Comparison of ENCODE assay signal across 10 mouse cellular contexts in the genomic region with DNA sequence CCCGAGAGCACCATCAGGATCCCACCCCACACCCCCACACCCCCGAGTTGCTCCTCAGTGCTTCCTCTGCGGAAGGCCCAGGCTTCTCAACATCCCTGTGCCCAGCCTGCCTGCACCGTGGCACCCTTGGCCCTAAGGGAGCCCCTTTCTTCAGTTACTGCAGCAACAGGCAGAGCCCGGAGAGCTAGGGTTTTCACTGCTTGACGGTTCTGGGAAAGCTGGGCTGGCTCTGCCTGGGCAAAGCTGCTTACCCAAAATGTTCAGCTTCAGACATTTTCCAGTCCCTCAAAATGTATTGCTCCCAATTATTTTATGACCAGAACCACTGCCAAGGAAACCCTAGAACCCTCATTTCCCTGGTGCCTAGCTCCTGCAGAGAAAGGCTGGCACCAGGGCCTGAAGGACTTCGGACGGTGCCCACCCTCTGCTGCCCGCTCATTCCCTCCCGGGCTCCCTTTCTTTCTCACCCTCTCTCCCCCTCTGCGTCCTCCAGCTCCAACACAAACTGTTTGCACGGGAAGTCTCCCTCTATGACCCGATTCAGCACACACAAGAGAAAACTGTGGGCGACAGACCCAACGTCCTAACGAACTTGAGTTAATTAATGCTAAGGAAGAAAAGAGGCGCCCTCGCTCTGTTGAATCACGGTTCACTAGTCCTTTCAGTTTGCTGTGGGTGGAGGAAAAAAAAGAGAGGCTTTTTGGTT. TPM values are rescaled to one million over a fixed set of nuclear protein-coding genes. Genes with fewer than 3 reads are reported as not detected.
DNase-seq lines count a peak whose midpoint lies in the region; ATAC-seq and TF ChIP-seq lines count a peak whose summit lies in the region.
"Had no signal": no experiment of that assay in that cellular context is flagged by ENCODE, and none has a peak within 500 bp of the region (broad histone marks: within the 10 kb centered on the region; RNA-seq: fewer than 3 reads in every experiment).

No protein-coding gene starts in this region.

- intact Hi-C loops in gastrocnemius, postnatal 14 days (cut with DNase I; ENCODE audit: low total_unique reads), result no loop called here

- H3K4me3 ChIP-seq in hindbrain, embryonic 10.5 days, result no peak overlapping the region
- no peak overlapping the region for H3K4me3 ChIP-seq in hindbrain, embryonic 12.5 days
- peak overlapping the region; percentile 19 for H3K4me3 ChIP-seq in forebrain, embryonic 14.5 days (ENCODE audit: low read depth, low read length)
- H3K4me3 ChIP-seq in midbrain, embryonic 16.5 days (ENCODE audit: low read depth, low read length), result no peak overlapping the region

- no peak overlapping the region for H3K27ac ChIP-seq in hindbrain, embryonic 10.5 days
- no peak overlapping the region for H3K27ac ChIP-seq in hindbrain, embryonic 12.5 days
- H3K27ac ChIP-seq in forebrain, embryonic 14.5 days (ENCODE audit: low read depth, low read length), result peak overlapping the region; percentile 93
- peak overlapping the region; percentile 77 for H3K27ac ChIP-seq in midbrain, embryonic 16.5 days (ENCODE audit: low read length)
- H3K27ac ChIP-seq: macrophage had no signal

- under 1% methylated on average over 19 of the region's 19 CpGs for WGBS in hindbrain, embryonic 10.5 days
- 3% methylated on average over 19 of the region's 19 CpGs for WGBS in hindbrain, embryonic 12.5 days
- WGBS in forebrain, embryonic 14.5 days, result 1% methylated on average over 19 of the region's 19 CpGs
- 10% methylated on average over 19 of the region's 19 CpGs for whole genome bisulfite sequencing in midbrain, embryonic 16.5 days

- H3K9ac ChIP-seq in hindbrain, embryonic 12.5 days, result no peak overlapping the region; the same call in 1 of the 2 replicates
- peak overlapping the region; percentile 66 for H3K9ac ChIP-seq in forebrain, embryonic 14.5 days (ENCODE audit: low read length)
- H3K9ac ChIP-seq in midbrain, embryonic 16.5 days (ENCODE audit: low read depth, low read length), result peak overlapping the region; percentile 36; the same call in 1 of the 2 replicates

- TF ChIP-seq POLR2A in brain, embryonic 14.5 days (IDR thresholded peaks at IDR 0.05; ENCODE audit: borderline replicate concordance, extremely low read depth, insufficient read depth, insufficient read length, poor library complexity, severe bottlenecking), result no peak

- no peak for ATAC-seq in hindbrain, embryonic 12.5 days (ENCODE audit: low FRiP score)
- peak; percentile 58 for ATAC-seq in forebrain, embryonic 14.5 days
- ATAC-seq in midbrain, embryonic 16.5 days, result peak; percentile 56; the same call in 1 of the 2 replicates

- H3K27me3 ChIP-seq in hindbrain, embryonic 10.5 days (ENCODE audit: insufficient read depth, poor library complexity, severe bottlenecking), result peaks cover 100% of the 10 kb centered on the region
- peaks cover 100% of the 10 kb centered on the region for H3K27me3 ChIP-seq in hindbrain, embryonic 12.5 days
- H3K27me3 ChIP-seq in forebrain, embryonic 14.5 days (replicated peaks; ENCODE audit: control insufficient read depth, insufficient read depth, low read length), result peaks cover 54% of the 10 kb centered on the region
- H3K27me3 ChIP-seq in midbrain, embryonic 16.5 days (ENCODE audit: control insufficient read depth, insufficient read depth, low read depth, low read length), result peaks cover 69% of the 10 kb centered on the region

- TF ChIP-seq CTCF in brain, embryonic 14.5 days (IDR thresholded peaks at IDR 0.05; ENCODE audit: borderline replicate concordance, extremely low read depth, insufficient read depth, insufficient read length), result no peak

- peaks cover 5% of the 10 kb centered on the region; the same call in 1 of the 2 replicates for H3K4me1 ChIP-seq in hindbrain, embryonic 10.5 days (replicated peaks)
- H3K4me1 ChIP-seq in hindbrain, embryonic 12.5 days, result peaks cover 36% of the 10 kb centered on the region
- peaks cover 67% of the 10 kb centered on the region for H3K4me1 ChIP-seq in forebrain, embryonic 14.5 days (ENCODE audit: control insufficient read depth, insufficient read depth, low read length)
- peaks cover 14% of the 10 kb centered on the region for H3K4me1 ChIP-seq in midbrain, embryonic 16.5 days (ENCODE audit: control insufficient read depth, insufficient read depth, low read length)

- no peaks in the 10 kb centered on the region for H3K36me3 ChIP-seq in hindbrain, embryonic 10.5 days
- no peaks in the 10 kb centered on the region for H3K36me3 ChIP-seq in hindbrain, embryonic 12.5 days
- H3K36me3 ChIP-seq in forebrain, embryonic 14.5 days (ENCODE audit: control insufficient read depth, insufficient read depth, low read length), result no peaks in the 10 kb centered on the region
- no peaks in the 10 kb centered on the region for H3K36me3 ChIP-seq in midbrain, embryonic 16.5 days (ENCODE audit: control insufficient read depth, insufficient read depth, low read length)

- H3K4me2 ChIP-seq in hindbrain, embryonic 12.5 days (replicated peaks), result no peak overlapping the region
- H3K4me2 ChIP-seq in forebrain, embryonic 14.5 days (ENCODE audit: low read length), result peak overlapping the region; percentile 55
- H3K4me2 ChIP-seq in midbrain, embryonic 16.5 days (ENCODE audit: low read length), result peak overlapping the region; percentile 19; the same call in 1 of the 2 replicates

- no peaks in the 10 kb centered on the region for H3K9me3 ChIP-seq in hindbrain, embryonic 10.5 days
- no peaks in the 10 kb centered on the region for H3K9me3 ChIP-seq in hindbrain, embryonic 12.5 days (replicated peaks)
- H3K9me3 ChIP-seq in forebrain, embryonic 14.5 days (replicated peaks; ENCODE audit: control insufficient read depth, low read length), result no peaks in the 10 kb centered on the region
- H3K9me3 ChIP-seq in midbrain, embryonic 16.5 days (replicated peaks; ENCODE audit: control insufficient read depth, low read length, poor library complexity, severe bottlenecking), result no peaks in the 10 kb centered on the region

- peak; percentile 40 for DNase-seq in hindbrain, embryonic 10.5 days (ENCODE audit: low spot score)
- DNase-seq in brain, embryonic 14.5 days (ENCODE audit: low read depth), result peak; percentile 94
- DNase-seq in forebrain, embryonic 14.5 days (ENCODE audit: low spot score), result peak; percentile 90
- no peak for DNase-seq in gastrocnemius, postnatal 14 days
- DNase-seq in adrenal gland, adult 8-10 months, result no peak
- DNase-seq in MN1 (ENCODE audit: low spot score), result no peak
- DNase-seq: thymus, postnatal 25 days had no signal

RNA-seq across cellular contexts. Expression of gene Nfix, which starts 20.5 kb away (rescaled TPM):
- 0.07 and 0.29 TPM in 2 replicates for polyA plus RNA-seq in hindbrain, embryonic 10.5 days (2016; fragmentation: Nextera tagmentation; extraction: Ambion mirVana)
- polyA plus RNA-seq in hindbrain, embryonic 12.5 days (2016; fragmentation: Nextera tagmentation; extraction: Ambion mirVana), result 11.6 and 14.2 TPM in 2 replicates
- 34.0 and 46.8 TPM in 2 replicates for polyA plus RNA-seq in brain, embryonic 14.5 days (2012; rRNA removed)
- polyA plus RNA-seq in forebrain, embryonic 14.5 days (2014; fragmentation: Nextera tagmentation; extraction: Ambion mirVana), result 237 and 318 TPM in 2 replicates
- 44.1 and 55.4 TPM in 2 replicates for polyA plus RNA-seq in midbrain, embryonic 16.5 days (2015; fragmentation: Nextera tagmentation; extraction: Ambion mirVana)
- 100 to 1,000 TPM; 531 to 566 TPM for total RNA-seq in gastrocnemius, postnatal 14 days (2021)
- 100 to 1,000 TPM in 3 of 4 experiments, 10 to 100 TPM in 1; 99.6 to 150 (median 117) TPM for total RNA-seq in adrenal gland, adult 8-10 months (2022)

RNA-seq across cellular contexts. Expression of gene Dand5, which starts 43.0 kb away (rescaled TPM):
- 3.8 and 5.5 TPM in 2 replicates for polyA plus RNA-seq in hindbrain, embryonic 10.5 days (2016; fragmentation: Nextera tagmentation; extraction: Ambion mirVana)
- polyA plus RNA-seq in hindbrain, embryonic 12.5 days (2016; fragmentation: Nextera tagmentation; extraction: Ambion mirVana), result 6.6 and 7.1 TPM in 2 replicates
- 8.0 and 8.9 TPM in 2 replicates for polyA plus RNA-seq in brain, embryonic 14.5 days (2012; rRNA removed)
- 8.6 and 9.4 TPM in 2 replicates for polyA plus RNA-seq in forebrain, embryonic 14.5 days (2014; fragmentation: Nextera tagmentation; extraction: Ambion mirVana)
- polyA plus RNA-seq in midbrain, embryonic 16.5 days (2015; fragmentation: Nextera tagmentation; extraction: Ambion mirVana), result 11.7 and 12.4 TPM in 2 replicates
- 1 to 10 TPM; 6.0 to 7.2 TPM for total RNA-seq in gastrocnemius, postnatal 14 days (2021)
- total RNA-seq in adrenal gland, adult 8-10 months (2022), result 10 to 100 TPM; 11.2 to 14.9 (median 12.5) TPM

RNA-seq across cellular contexts. Expression of gene Gadd45gip1, which starts 51.6 kb away (rescaled TPM):
- polyA plus RNA-seq in hindbrain, embryonic 10.5 days (2016; fragmentation: Nextera tagmentation; extraction: Ambion mirVana), result 43.7 and 45.8 TPM in 2 replicates
- polyA plus RNA-seq in hindbrain, embryonic 12.5 days (2016; fragmentation: Nextera tagmentation; extraction: Ambion mirVana), result 35.7 and 38.6 TPM in 2 replicates
- polyA plus RNA-seq in brain, embryonic 14.5 days (2012; rRNA removed), result 30.1 and 39.2 TPM in 2 replicates
- polyA plus RNA-seq in forebrain, embryonic 14.5 days (2014; fragmentation: Nextera tagmentation; extraction: Ambion mirVana), result 35.2 and 41.3 TPM in 2 replicates
- polyA plus RNA-seq in midbrain, embryonic 16.5 days (2015; fragmentation: Nextera tagmentation; extraction: Ambion mirVana), result 35.0 and 37.4 TPM in 2 replicates
- total RNA-seq in gastrocnemius, postnatal 14 days (2021), result 10 to 100 TPM; 28.4 to 28.8 TPM
- 10 to 100 TPM; 63.6 to 68.4 (median 66.2) TPM for total RNA-seq in adrenal gland, adult 8-10 months (2022)

RNA-seq across cellular contexts. Expression of gene G430095P16Rik, which starts 56.9 kb away (rescaled TPM):
- 0.54 and 1.9 TPM in 2 replicates for polyA plus RNA-seq in hindbrain, embryonic 10.5 days (2016; fragmentation: Nextera tagmentation; extraction: Ambion mirVana)
- 3.0 and 3.6 TPM in 2 replicates for polyA plus RNA-seq in hindbrain, embryonic 12.5 days (2016; fragmentation: Nextera tagmentation; extraction: Ambion mirVana)
- polyA plus RNA-seq in brain, embryonic 14.5 days (2012; rRNA removed), result 0.92 and 1.5 TPM in 2 replicates
- polyA plus RNA-seq in forebrain, embryonic 14.5 days (2014; fragmentation: Nextera tagmentation; extraction: Ambion mirVana), result 1.5 and 1.7 TPM in 2 replicates
- polyA plus RNA-seq in midbrain, embryonic 16.5 days (2015; fragmentation: Nextera tagmentation; extraction: Ambion mirVana), result 0.80 and 1.1 TPM in 2 replicates
- total RNA-seq in gastrocnemius, postnatal 14 days (2021), result 1 to 10 TPM in 1 of 2 experiments, under 1 TPM in 1; 0.66 to 1.1 TPM
- under 1 TPM in 2 of 4 experiments, not detected in 2; 0.52 to 0.73 TPM for total RNA-seq in adrenal gland, adult 8-10 months (2022)
- polyA plus RNA-seq: macrophage had no signal

Comparison
In these comparisons a context has a peak if more than half of its experiments do, and no peak if none do; other contexts are left out.
1. DNase-seq: peak in hindbrain, embryonic 10.5 days (single experiment), brain, embryonic 14.5 days (single experiment) and forebrain, embryonic 14.5 days (single experiment); none in gastrocnemius, postnatal 14 days (single experiment), adrenal gland, adult 8-10 months (single experiment) and MN1 (single experiment).
2. H3K27ac ChIP-seq: peak in forebrain, embryonic 14.5 days (single experiment) and midbrain, embryonic 16.5 days (single experiment); none in hindbrain, embryonic 10.5 days (single experiment) and hindbrain, embryonic 12.5 days (single experiment).